Mouse (Mus musculus) kidney, adult 2 months (tissue): ENCODE measurements around the gene Dph5. TPM values are rescaled to one million over a fixed set of nuclear protein-coding genes. Genes with fewer than 3 reads are reported as not detected.

Experiments
- DNase-seq: peaks from one replicate; pipeline ENCODE4 v3.0.0; 2021
- H3K27ac ChIP-seq: fragments of 200-500 bp; 2 replicates; pipeline ENCODE4 v1.5.1; 2012; ENCODE audit warnings: low read depth, low read length, control low read depth, inconsistent platforms; ENCODE audit not compliant: insufficient read depth
- H3K27me3 ChIP-seq: fragments of 200-500 bp; replicated peaks from 2 replicates; pipeline ENCODE4 v1.6.1; 2012; ENCODE audit warnings: mild to moderate bottlenecking, moderate library complexity, low read length, inconsistent platforms; ENCODE audit not compliant: control insufficient read depth, insufficient read depth
- H3K36me3 ChIP-seq: fragments of 200-500 bp; 2 replicates; pipeline ENCODE4 v1.6.1; 2012; ENCODE audit warnings: mild to moderate bottlenecking, moderate library complexity, low read length, inconsistent platforms; ENCODE audit not compliant: control insufficient read depth, insufficient read depth
- H3K4me1 ChIP-seq: fragments of 200-500 bp; 2 replicates; pipeline ENCODE4 v1.6.1; 2011; ENCODE audit warnings: low read length; ENCODE audit not compliant: control insufficient read depth, insufficient read depth
- H3K4me3 ChIP-seq: fragments of 200-500 bp; 2 replicates; pipeline ENCODE4 v1.5.1; 2011; ENCODE audit warnings: mild to moderate bottlenecking, low read depth, low read length, control low read depth; ENCODE audit not compliant: insufficient read depth
- CTCF ChIP-seq: fragments of 200-500 bp; conservative IDR thresholded peaks from 2 replicates; pipeline ENCODE4 v1.5.1; 2011; ENCODE audit warnings: low read depth, mild to moderate bottlenecking, control low read depth, low read length, moderate library complexity, mixed read lengths; ENCODE audit not compliant: insufficient read depth, insufficient read length
- POLR2A ChIP-seq: fragments of 200-500 bp; IDR thresholded peaks from one replicate; pipeline ENCODE4 v1.6.1; 2011; ENCODE audit warnings: low read depth, low read length, control low read depth
- WGBS: fragments of 180-500 bp; shearing (Covaris S2); methylation state at CpG from one replicate; pipeline ENCODE4 v1.1.7; 2018; 5-methylcytosine and 5-hydroxymethylcytosine counted together
- polyA plus RNA-seq: library from polyadenylated mRNA; depleted of rRNA; stranded (reverse); fragments of >200 nt; gene quantifications from 2 replicates; pipeline ENCODE4 v1.2.3, GENCODE M21; 2012

Gene Dph5
- polyA plus RNA-seq, 1 experiment: 6.1 TPM

DNA sequence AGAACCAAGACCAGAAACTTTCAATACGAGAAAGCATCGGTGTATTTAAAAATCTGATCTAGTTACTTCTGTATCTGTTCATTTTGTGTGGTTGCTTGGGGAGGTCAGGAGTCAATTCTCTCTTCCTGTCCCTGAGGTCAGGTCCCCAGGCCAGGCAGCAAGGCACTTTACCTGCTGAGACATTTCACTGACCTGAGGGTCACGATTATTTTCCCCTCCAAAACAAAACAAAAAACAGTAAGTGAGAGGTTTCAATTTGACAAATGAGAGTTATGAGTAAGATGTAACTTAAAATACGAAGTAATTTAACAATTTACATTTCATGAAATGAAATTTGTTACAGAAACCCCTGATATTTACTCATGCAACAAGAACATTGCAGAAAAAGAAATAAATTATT, 64.7 kb downstream of the Dph5 start:
- TF ChIP-seq POLR2A: no peak
- TF ChIP-seq CTCF: no peak
- Histone ChIP-seq H3K4me3 (no peak overlapping the region), H3K36me3 (peaks cover 4% of the 10 kb centered on the region), H3K27ac (no peak overlapping the region), H3K27me3 (no peaks in the 10 kb centered on the region), H3K4me1 (no peaks in the 10 kb centered on the region)
- DNase-seq: no peak
- WGBS: 76% methylated on average over 4 of the region's 4 CpGs

DNA sequence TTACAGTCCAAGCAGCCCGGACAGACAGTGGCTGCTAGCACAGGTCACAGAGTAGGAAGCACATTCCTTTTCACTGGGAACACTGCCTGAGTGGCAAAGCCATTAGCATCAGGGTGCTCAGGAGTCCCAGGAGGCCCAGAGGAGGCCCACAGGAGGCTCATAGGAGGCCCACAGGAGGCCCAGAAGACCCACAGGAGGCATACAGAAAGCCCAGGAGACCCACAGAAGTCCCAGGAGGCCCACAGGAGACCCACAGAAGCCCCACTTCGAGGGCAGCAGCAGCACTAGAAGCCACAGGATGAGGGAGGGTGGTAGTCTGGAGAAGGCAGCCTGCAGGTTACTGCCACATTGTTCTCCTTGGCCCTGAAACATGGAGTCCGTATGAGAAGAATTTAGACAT, 65.5 kb downstream of the Dph5 start:
- 73% methylated on average over 3 of the region's 3 CpGs for WGBS
- H3K36me3 ChIP-seq: peaks cover 4% of the 10 kb centered on the region
- DNase-seq: no peak
- TF ChIP-seq CTCF: no peak
- TF ChIP-seq POLR2A: no peak
- H3K27ac ChIP-seq: no peak overlapping the region
- H3K4me1 ChIP-seq: no peaks in the 10 kb centered on the region
- H3K4me3 ChIP-seq: no peak overlapping the region
- H3K27me3 ChIP-seq: no peaks in the 10 kb centered on the region

DNA sequence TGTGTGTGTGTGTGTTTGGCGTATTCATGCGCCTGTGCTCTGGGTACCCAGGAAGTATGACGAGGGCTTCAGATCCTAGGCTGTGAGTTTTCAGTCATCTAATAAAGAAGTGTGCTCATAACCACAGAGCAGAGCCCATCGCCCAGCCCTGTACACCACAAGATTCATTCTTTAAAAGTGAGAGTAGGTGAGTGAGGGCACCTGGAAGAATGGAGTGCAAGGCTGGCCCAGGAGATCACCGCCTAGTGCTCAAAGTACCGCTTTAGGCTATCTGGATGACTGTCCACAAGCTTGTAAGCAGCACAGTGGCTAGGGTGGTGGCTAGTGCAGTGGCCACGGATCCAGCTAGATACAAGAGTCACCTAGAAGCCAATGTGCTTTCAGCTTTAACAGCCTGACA, 69.6 kb downstream of the Dph5 start:
- DNase-seq: no peak
- TF ChIP-seq CTCF: no peak
- no peak for TF ChIP-seq POLR2A
- no peak overlapping the region for H3K27ac ChIP-seq
- 96% methylated on average over 7 of the region's 7 CpGs for WGBS
- H3K4me1 ChIP-seq: no peaks in the 10 kb centered on the region
- no peaks in the 10 kb centered on the region for H3K27me3 ChIP-seq
- no peak overlapping the region for H3K4me3 ChIP-seq
- H3K36me3 ChIP-seq: no peaks in the 10 kb centered on the region

DNA sequence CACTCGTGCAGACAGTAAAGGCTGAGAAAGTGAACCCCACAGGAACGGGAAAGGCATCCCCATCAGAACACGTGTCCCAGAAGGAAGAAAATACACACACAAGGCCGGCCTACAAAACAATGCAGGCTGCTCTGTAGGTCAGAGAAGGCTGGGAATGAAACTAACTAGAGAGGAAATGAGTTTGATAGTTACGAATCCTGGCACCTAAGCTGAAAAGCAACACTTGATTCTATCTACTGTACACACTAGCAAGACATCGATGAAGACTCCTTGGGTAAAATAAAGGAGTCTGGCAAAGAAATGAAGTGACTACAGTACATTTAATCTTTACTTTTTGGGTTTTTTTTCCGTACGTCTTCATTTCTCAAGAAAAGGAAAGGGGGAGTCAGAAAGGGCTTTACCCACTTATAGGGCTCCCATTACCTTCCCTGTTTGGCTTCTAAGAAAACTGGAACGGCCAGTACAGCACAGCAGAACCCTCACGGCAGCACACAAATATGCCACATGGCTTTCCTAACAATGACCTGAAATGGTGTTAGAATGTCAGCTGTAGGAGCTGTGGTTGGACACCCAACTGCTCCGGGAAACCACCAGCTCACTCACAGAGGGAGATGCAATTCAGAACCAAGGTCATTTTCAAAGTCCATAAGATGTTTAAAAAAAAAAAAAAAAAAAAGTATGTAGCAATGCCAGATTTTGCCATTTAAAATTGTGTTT, 73.8 kb downstream of the Dph5 start:
- Histone ChIP-seq H3K4me3 (no peak overlapping the region), H3K36me3 (no peaks in the 10 kb centered on the region; the same call in 1 of the 2 replicates), H3K27me3 (no peaks in the 10 kb centered on the region), H3K27ac (no peak overlapping the region), H3K4me1 (no peaks in the 10 kb centered on the region)
- TF ChIP-seq CTCF: no peak
- TF ChIP-seq POLR2A: no peak
- 91% methylated on average over 11 of the region's 11 CpGs for WGBS
- DNase-seq: no peak

DNA sequence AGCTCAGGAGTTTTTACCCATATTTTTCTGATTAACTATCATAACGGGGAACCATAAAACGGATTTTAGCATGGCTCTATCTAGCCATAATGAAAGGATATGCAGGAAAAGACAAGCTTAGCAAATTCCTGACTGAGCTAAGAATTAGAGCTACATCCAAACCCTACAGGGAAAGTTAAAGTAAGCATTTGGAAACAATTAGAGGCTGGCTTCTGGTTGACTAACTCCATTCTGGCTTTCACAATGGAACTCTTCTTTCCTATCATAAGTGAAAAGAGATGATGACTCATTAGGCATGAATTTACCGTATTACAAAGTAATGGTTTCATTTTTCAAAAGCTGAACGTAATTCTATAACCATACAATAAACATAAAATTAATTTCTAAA, 74.4 kb downstream of the Dph5 start:
- no peak for DNase-seq
- WGBS: 92% methylated on average over 4 of the region's 4 CpGs
- TF ChIP-seq POLR2A (no peak), CTCF (no peak)
- Histone ChIP-seq H3K4me3 (no peak overlapping the region), H3K4me1 (no peaks in the 10 kb centered on the region), H3K27ac (no peak overlapping the region), H3K27me3 (no peaks in the 10 kb centered on the region), H3K36me3 (no peaks in the 10 kb centered on the region; the same call in 1 of the 2 replicates)

DNA sequence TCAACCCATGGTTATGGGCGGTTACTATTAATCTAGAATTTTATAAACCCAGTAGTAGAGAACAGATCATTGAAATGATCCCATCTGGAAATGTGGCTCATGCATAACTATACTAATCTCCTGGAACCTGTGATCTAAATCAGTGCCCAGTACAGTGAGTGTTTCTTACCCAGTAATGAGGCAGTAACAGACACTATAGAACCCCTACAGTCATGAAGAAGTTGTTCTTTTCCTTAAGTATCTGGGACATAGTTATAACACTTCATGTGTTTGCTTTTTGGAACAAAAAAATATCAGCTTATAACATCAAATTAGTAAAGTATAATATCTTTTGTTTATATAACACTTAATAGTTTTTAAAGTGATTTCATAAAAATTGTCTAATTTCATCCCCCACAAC, 76.0 kb downstream of the Dph5 start:
- H3K4me1 ChIP-seq: no peaks in the 10 kb centered on the region
- no peaks in the 10 kb centered on the region for H3K27me3 ChIP-seq
- no peak overlapping the region for H3K27ac ChIP-seq
- 96% methylated on average over 1 of the region's 1 CpGs for WGBS
- DNase-seq: no peak
- H3K36me3 ChIP-seq: no peaks in the 10 kb centered on the region; the same call in 1 of the 2 replicates
- TF ChIP-seq POLR2A: no peak
- TF ChIP-seq CTCF: no peak
- no peak overlapping the region for H3K4me3 ChIP-seq

DNA sequence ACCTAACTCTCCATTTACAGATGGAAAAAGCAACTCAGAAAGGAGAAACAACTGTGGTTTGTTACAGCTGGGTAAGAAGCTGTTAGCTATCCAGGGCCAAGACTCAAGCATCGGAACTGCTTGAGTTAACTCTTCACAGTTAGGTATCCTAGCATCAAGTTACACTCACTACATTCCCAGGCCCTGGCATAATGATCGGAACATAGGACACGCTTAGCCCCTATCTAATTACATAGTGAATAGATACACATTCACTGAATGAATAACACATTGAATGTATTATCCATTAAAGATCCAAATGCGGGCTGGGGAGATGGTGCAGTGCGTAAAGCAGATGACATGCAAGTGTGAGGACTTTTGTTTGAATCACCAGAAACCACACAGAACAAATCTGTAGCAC, 76.4 kb downstream of the Dph5 start:
- Histone ChIP-seq H3K27me3 (no peaks in the 10 kb centered on the region), H3K36me3 (no peaks in the 10 kb centered on the region; the same call in 1 of the 2 replicates), H3K27ac (no peak overlapping the region), H3K4me1 (no peaks in the 10 kb centered on the region), H3K4me3 (no peak overlapping the region)
- TF ChIP-seq CTCF: no peak
- no peak for TF ChIP-seq POLR2A
- WGBS: 66% methylated on average over 5 of the region's 5 CpGs
- DNase-seq: no peak
